Mouse (Mus musculus) lung, embryonic 14.5 days (tissue): ENCODE measurements around the gene Stat1. TPM values are rescaled to one million over a fixed set of nuclear protein-coding genes. Genes with fewer than 3 reads are reported as not detected.
A peak's percentile ranks its signal among the peaks of the same experiment; 100 is the strongest.

Source experiments
- ATAC-seq: fragments of 200-750 bp; cut with Nextera tagmentation; 2 replicates; pipeline ENCODE4 v1.8.0; 2017; ENCODE audit warnings: mild to moderate bottlenecking, moderate TSS enrichment, moderate library complexity; ENCODE audit not compliant: insufficient read depth
- DNase-seq: peaks from one replicate; pipeline ENCODE4 v3.0.0-alpha.2; 2015
- H3K27ac ChIP-seq: fragments of 300-500 bp; sonication (generic); 2 replicates; pipeline ENCODE4 v1.5.1; 2014; ENCODE audit warnings: low read depth, mild to moderate bottlenecking, moderate library complexity
- H3K27me3 ChIP-seq: fragments of 300-500 bp; sonication (generic); 2 replicates; pipeline ENCODE4 v1.6.1; 2014; ENCODE audit warnings: low read length, control low read depth; ENCODE audit not compliant: insufficient read depth
- H3K36me3 ChIP-seq: fragments of 300-500 bp; sonication (generic); 2 replicates; pipeline ENCODE4 v1.6.1; 2014; ENCODE audit warnings: control low read depth; ENCODE audit not compliant: insufficient read depth
- H3K4me1 ChIP-seq: fragments of 300-500 bp; sonication (generic); 2 replicates; pipeline ENCODE4 v1.6.1; 2014; ENCODE audit warnings: antibody characterized with exemption, control low read depth; ENCODE audit not compliant: insufficient read depth
- H3K4me2 ChIP-seq: fragments of 300-500 bp; sonication (generic); 2 replicates; pipeline ENCODE4 v1.6.1; 2014; ENCODE audit warnings: mild to moderate bottlenecking
- H3K4me3 ChIP-seq: fragments of 300-500 bp; sonication (generic); 2 replicates; pipeline ENCODE4 v1.5.1; 2014; ENCODE audit warnings: low read depth, low read length
- H3K9ac ChIP-seq: fragments of 300-500 bp; sonication (generic); 2 replicates; pipeline ENCODE4 v1.6.1; 2014
- H3K9me3 ChIP-seq: fragments of 300-500 bp; sonication (generic); 2 replicates; pipeline ENCODE4 v1.6.1; 2016; ENCODE audit warnings: low read depth, low read length, control low read depth
- CTCF ChIP-seq: IDR thresholded peaks from 2 replicates; pipeline ENCODE4 v1.5.1; 2016; ENCODE audit warnings: antibody characterized with exemption, low read depth
- WGBS: fragments of 180-500 bp; shearing (Covaris S2); extraction: QIAGEN DNeasy Blood & Tissue Kit; methylation state at CpG from one replicate; pipeline ENCODE4 v1.1.7; 2014; 5-methylcytosine and 5-hydroxymethylcytosine counted together
- polyA plus RNA-seq: library from polyadenylated mRNA; unstranded; fragments of >200 nt; fragmentation: Nextera tagmentation; extraction: Ambion mirVana; gene quantifications from 2 replicates; pipeline ENCODE4 v1.2.1, GENCODE M21; 2014

The Stat1 gene
- polyA plus RNA-seq, 1 experiment from 2014 or later: 21.4 TPM

DNA sequence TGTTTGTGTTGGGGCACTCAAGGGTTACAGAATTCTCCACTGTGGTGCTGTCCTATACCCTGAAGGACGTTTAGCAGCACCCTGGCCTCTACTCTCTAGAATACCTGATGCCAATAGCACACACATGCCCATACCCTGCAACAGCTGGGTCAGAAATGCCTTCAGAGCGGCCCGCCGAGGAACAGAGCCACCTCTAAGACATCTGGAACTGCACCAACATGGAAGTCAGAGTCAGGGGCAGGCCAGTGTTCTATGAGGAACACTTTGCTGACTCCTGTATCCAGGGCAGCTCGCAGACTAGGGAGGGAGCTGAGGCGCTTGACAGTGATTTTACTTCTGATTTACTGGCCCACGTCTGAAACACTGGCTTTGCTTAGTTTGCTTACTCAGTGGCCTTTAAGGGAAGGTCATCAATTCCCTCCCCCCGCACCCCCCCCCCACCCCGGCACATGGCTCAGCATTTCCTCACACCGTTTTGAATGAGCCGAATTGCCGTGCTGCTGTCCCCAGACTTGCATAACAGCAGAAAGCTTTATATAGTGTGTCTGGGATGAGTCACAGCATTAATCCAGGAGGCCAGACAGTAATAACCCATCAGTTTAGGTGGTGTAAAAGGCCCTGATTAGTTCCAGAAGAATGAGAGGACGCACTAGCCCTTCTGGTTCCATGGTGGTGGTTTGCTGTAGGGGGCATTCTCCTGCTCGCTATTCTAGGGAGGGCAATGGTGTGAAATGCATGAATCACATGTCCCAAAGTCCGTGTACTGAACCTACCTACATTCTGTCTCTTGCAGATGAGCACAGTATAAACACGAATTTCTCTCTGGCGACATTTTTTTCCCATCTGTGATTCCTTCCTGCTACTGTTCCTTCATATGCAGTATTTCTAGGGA lies 39.5 kb downstream of the Stat1 start:
- Histone ChIP-seq H3K9ac (no peak overlapping the region), H3K27me3 (no peaks in the 10 kb centered on the region), H3K9me3 (no peaks in the 10 kb centered on the region), H3K4me2 (no peak overlapping the region), H3K4me3 (no peak overlapping the region), H3K27ac (no peak overlapping the region), H3K36me3 (peaks cover 23% of the 10 kb centered on the region; the same call in 1 of the 2 replicates), H3K4me1 (no peaks in the 10 kb centered on the region)
- no peak for ATAC-seq
- no peak for TF ChIP-seq CTCF
- WGBS: 64% methylated on average over 17 of the region's 17 CpGs
- DNase-seq: no peak

DNA sequence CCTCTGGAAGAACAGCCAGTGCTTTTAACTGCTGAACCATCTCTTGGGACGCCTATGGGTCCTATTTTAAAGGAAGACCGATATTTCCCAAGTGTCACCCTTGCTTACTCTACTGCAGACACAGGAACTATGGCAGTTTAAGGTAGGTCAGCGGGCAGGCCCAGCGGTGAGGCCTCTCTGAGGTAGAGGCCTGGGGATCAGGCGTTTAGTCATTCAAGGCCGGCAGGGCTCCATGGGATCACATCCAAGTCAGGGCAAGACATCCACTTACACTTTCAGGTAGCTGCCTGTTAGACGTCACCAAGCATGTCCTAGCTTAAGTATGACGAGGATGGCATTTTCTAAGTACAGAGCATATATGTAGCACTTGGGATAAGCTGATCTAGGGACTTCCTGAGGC lies 41.9 kb downstream of the Stat1 start:
- H3K9ac ChIP-seq: no peak overlapping the region
- no peak overlapping the region for H3K27ac ChIP-seq
- no peak for ATAC-seq
- H3K4me3 ChIP-seq: no peak overlapping the region
- TF ChIP-seq CTCF: no peak
- 95% methylated on average over 8 of the region's 8 CpGs for WGBS
- no peaks in the 10 kb centered on the region for H3K27me3 ChIP-seq
- H3K4me2 ChIP-seq: no peak overlapping the region
- no peaks in the 10 kb centered on the region for H3K9me3 ChIP-seq
- H3K4me1 ChIP-seq: no peaks in the 10 kb centered on the region
- DNase-seq: no peak
- H3K36me3 ChIP-seq: peaks cover 18% of the 10 kb centered on the region; the same call in 1 of the 2 replicates

DNA sequence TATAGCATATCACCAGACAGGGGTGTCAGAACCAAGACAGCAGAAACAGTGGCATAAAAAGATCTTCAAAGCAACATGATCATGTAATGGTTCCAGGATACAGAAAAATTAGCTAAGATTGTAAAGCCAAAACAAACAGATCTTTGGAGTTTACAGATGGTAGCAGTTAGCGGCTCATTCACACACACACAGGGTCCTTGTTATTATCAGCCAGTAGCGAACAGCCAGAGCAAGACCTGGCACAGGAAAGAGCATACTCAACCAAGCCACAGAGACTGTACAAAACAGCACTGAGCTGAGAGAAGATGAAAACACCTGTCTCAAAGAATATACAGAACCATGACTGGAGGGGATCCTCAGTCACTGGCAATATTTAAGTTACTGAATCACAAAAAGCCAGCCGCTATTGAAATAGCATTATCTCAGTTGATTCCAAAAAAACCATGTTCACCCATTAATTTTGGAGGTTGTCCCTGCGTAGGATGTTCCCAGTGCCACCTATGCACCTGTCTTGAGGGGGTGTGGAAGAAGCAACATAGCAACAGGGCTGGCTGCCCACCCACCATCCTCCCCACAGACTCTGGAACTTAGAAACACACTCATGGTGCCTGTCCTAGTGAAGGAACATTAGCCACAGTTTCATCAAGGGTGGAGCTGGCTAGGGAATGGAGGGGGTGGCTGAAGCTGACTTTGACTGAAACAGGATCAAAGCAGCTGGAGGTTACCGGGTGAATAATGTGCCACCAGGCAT lies 44.6 kb downstream of the Stat1 start:
- Histone ChIP-seq H3K4me1 (no peaks in the 10 kb centered on the region), H3K9ac (no peak overlapping the region), H3K27ac (no peak overlapping the region), H3K36me3 (0 out of 2 replicates have a peak, but pooled peaks cover 12% of the 10 kb centered on the region), H3K9me3 (no peaks in the 10 kb centered on the region), H3K27me3 (no peaks in the 10 kb centered on the region), H3K4me2 (no peak overlapping the region), H3K4me3 (no peak overlapping the region)
- TF ChIP-seq CTCF: no peak
- WGBS: 83% methylated on average over 5 of the region's 5 CpGs
- DNase-seq (no peak), ATAC-seq (no peak)

DNA sequence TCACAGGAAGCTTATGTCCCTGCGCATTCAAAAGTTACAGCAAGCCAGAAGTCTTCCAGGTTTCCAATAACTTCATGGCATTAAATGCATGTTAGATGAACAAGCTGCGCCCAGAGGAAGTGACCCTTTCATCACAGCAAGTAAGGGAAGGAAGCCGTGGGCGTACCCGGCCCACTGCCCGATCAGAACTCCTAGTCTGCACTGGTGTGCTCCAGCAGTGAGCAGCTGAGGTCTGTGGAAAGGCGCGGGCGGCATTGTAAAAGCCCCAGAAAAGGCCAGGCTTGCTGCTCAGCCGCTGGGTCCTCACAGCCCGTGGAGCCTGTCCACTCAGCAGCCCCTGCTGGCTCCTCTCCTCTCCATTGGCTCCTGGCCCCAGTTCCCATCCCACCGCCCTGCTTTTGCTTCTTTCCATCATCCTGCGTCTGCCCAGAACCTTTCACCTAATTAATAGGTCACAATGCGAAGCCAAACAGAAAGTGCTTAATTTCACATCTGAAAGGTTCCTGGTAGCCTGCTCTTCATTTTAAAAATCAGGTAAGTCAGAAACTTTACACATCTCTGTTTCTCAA lies 47.5 kb downstream of the Stat1 start:
- Histone ChIP-seq H3K36me3 (no peaks in the 10 kb centered on the region), H3K9ac (no peak overlapping the region), H3K27me3 (no peaks in the 10 kb centered on the region), H3K4me1 (no peaks in the 10 kb centered on the region), H3K4me2 (peak overlapping the region; percentile 40; the same call in 1 of the 2 replicates), H3K9me3 (no peaks in the 10 kb centered on the region), H3K4me3 (no peak overlapping the region), H3K27ac (no peak overlapping the region; the same call in 1 of the 2 replicates)
- ATAC-seq: peak; percentile 54; the same call in 1 of the 2 replicates
- WGBS: 64% methylated on average over 14 of the region's 14 CpGs
- no peak for TF ChIP-seq CTCF
- DNase-seq: peak; percentile 60

DNA sequence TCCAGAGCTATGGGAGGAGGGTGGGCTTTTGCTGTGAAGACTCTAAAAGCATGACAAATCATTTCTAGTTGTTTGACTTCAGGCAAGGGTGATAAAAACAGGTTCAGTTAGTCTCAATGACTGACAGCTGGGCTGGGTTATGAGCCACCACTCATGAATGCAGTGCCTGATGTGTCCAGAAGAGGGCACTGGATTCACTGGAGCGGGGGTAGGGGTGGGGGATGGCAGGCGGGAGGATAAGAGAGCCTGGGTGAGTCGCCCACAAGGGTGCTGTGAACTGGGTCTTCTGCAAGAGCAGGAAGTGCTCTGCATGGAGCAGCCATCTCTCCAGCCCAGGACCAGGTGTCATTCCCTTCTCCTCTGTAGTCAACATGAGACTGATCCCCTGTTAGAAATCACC lies 50.8 kb downstream of the Stat1 start:
- ATAC-seq: peak; percentile 35; the same call in 1 of the 2 replicates
- H3K9me3 ChIP-seq: no peaks in the 10 kb centered on the region
- no peaks in the 10 kb centered on the region for H3K27me3 ChIP-seq
- H3K9ac ChIP-seq: no peak overlapping the region
- peak; percentile 53 for DNase-seq
- H3K4me1 ChIP-seq: no peaks in the 10 kb centered on the region
- H3K36me3 ChIP-seq: no peaks in the 10 kb centered on the region
- TF ChIP-seq CTCF: peak; percentile 65
- no peak overlapping the region for H3K4me2 ChIP-seq
- H3K4me3 ChIP-seq: no peak overlapping the region
- WGBS: 13% methylated on average over 3 of the region's 3 CpGs
- no peak overlapping the region for H3K27ac ChIP-seq

DNA sequence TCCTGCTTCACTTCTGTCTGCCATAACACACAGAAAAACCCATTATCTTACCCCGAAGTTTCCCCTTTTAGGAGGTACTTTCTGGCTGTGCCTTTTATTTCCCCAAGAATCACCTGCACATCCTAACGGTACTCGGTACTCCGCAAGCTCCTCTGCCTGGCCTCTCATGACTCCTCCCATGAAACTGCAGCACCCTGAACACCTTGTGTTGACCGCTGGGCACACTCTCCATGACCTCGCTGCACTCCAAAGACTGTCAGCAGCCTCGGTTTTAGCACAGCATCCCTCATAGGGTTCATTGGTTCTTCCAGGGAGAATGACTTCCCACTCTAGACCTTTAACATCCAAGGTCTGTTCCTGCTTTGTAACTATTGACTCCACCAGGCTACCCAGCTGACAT lies 51.5 kb downstream of the Stat1 start:
- Histone ChIP-seq H3K9ac (no peak overlapping the region), H3K27ac (no peak overlapping the region), H3K4me3 (no peak overlapping the region), H3K4me2 (no peak overlapping the region), H3K36me3 (no peaks in the 10 kb centered on the region), H3K9me3 (no peaks in the 10 kb centered on the region), H3K4me1 (no peaks in the 10 kb centered on the region), H3K27me3 (no peaks in the 10 kb centered on the region)
- WGBS: 64% methylated on average over 7 of the region's 7 CpGs
- DNase-seq (no peak), ATAC-seq (no peak)
- no peak for TF ChIP-seq CTCF

DNA sequence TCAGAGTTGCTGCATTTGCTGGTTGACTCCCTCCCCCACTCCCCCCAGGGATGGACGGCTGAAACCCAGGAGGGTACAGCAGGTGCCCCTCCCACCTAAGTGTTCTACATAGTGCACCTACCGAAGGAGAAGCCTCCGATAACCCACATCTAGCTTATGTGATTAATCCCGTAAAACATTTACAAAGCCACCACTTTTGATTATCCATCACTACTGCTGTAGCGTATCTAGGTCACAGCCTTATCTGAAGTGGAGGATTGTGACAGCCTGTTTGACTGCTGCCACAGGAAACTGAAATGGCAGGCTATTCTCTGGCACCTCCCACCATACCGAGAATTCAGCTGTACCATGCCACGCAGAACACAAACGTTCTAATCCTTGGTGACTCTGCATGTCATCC lies 52.0 kb downstream of the Stat1 start:
- Histone ChIP-seq H3K9ac (no peak overlapping the region), H3K27me3 (no peaks in the 10 kb centered on the region), H3K9me3 (no peaks in the 10 kb centered on the region), H3K27ac (no peak overlapping the region), H3K4me1 (no peaks in the 10 kb centered on the region), H3K36me3 (no peaks in the 10 kb centered on the region), H3K4me2 (no peak overlapping the region), H3K4me3 (no peak overlapping the region)
- ATAC-seq (no peak), DNase-seq (no peak)
- 36% methylated on average over 8 of the region's 8 CpGs for WGBS
- TF ChIP-seq CTCF: no peak
